Comparison of ENCODE assay signal across 10 mouse cellular contexts in genomic region chr17:5206731-5207130, GRCm38 (mm10).
DNase-seq lines count a peak whose midpoint lies in the region; ATAC-seq and TF ChIP-seq lines count a peak whose summit lies in the region.
"Had no signal": no experiment of that assay in that cellular context is flagged by ENCODE, and none has a peak within 500 bp of the region (broad histone marks: within the 10 kb centered on the region; RNA-seq: fewer than 3 reads in every experiment).

No protein-coding gene starts in this region.

- peak; percentile 83 for DNase-seq in kidney, adult 2 months
- no peak for DNase-seq in kidney, postnatal 10 days
- no peak for DNase-seq in embryonic facial prominence, embryonic 10.5 days (ENCODE audit: low spot score)
- DNase-seq in liver, embryonic 11.5 days (ENCODE audit: low spot score): no peak
- DNase-seq in retina, embryonic 14.5 days (ENCODE audit: low spot score): peak; percentile 66
- no peak for DNase-seq in thymus, postnatal 4 days
- no peak for DNase-seq in gastrocnemius, postnatal 4 days (ENCODE audit: low spot score in 2 of 2)
- DNase-seq in forebrain, postnatal 0 days: no peak
- DNase-seq: thymus, adult 2 months had no signal

- ATAC-seq in liver, embryonic 11.5 days (replicated peaks; ENCODE audit: low FRiP score): peak; percentile 47; the same call in 1 of the 2 replicates
- ATAC-seq in forebrain, postnatal 0 days: no peak

- H3K4me3 ChIP-seq in kidney, adult 2 months (ENCODE audit: insufficient read depth, low read depth, low read length): no peak overlapping the region
- no peak overlapping the region for H3K4me3 ChIP-seq in embryonic facial prominence, embryonic 10.5 days
- no peak overlapping the region for H3K4me3 ChIP-seq in liver, embryonic 11.5 days (ENCODE audit: low read depth, low read length)
- H3K4me3 ChIP-seq in forebrain, postnatal 0 days (ENCODE audit: low read depth, low read length): no peak overlapping the region
- H3K4me3 ChIP-seq: erythroblast, embryonic 14.5 days had no signal

- H3K27ac ChIP-seq in kidney, adult 2 months (ENCODE audit: insufficient read depth, low read depth, low read length): no peak overlapping the region
- H3K27ac ChIP-seq in embryonic facial prominence, embryonic 10.5 days (replicated peaks): 0 out of 2 replicates have a peak overlapping the region, but pooled peaks have one; percentile 24
- peak overlapping the region; percentile 64 for H3K27ac ChIP-seq in liver, embryonic 11.5 days (ENCODE audit: low read depth, low read length)
- no peak overlapping the region for H3K27ac ChIP-seq in forebrain, postnatal 0 days (ENCODE audit: low read depth, low read length)

- peaks cover 27% of the 10 kb centered on the region for H3K4me1 ChIP-seq in kidney, adult 2 months (ENCODE audit: control insufficient read depth, insufficient read depth, low read length)
- H3K4me1 ChIP-seq in embryonic facial prominence, embryonic 10.5 days: peaks cover 31% of the 10 kb centered on the region
- peaks cover 29% of the 10 kb centered on the region for H3K4me1 ChIP-seq in liver, embryonic 11.5 days (replicated peaks; ENCODE audit: control insufficient read depth, insufficient read depth, low read length)
- H3K4me1 ChIP-seq in forebrain, postnatal 0 days (ENCODE audit: insufficient read depth): peaks cover 39% of the 10 kb centered on the region

- no peaks in the 10 kb centered on the region for H3K36me3 ChIP-seq in kidney, adult 2 months (ENCODE audit: control insufficient read depth, insufficient read depth, low read length)
- H3K36me3 ChIP-seq in embryonic facial prominence, embryonic 10.5 days (replicated peaks): no peaks in the 10 kb centered on the region
- H3K36me3 ChIP-seq in liver, embryonic 11.5 days (ENCODE audit: control insufficient read depth, insufficient read depth, low read length): no peaks in the 10 kb centered on the region
- H3K36me3 ChIP-seq in forebrain, postnatal 0 days (ENCODE audit: insufficient read depth): no peaks in the 10 kb centered on the region

- no peaks in the 10 kb centered on the region for H3K9me3 ChIP-seq in embryonic facial prominence, embryonic 10.5 days
- H3K9me3 ChIP-seq in liver, embryonic 11.5 days (ENCODE audit: control insufficient read depth, low read length): no peaks in the 10 kb centered on the region
- H3K9me3 ChIP-seq in forebrain, postnatal 0 days (ENCODE audit: low read length): no peaks in the 10 kb centered on the region

- TF ChIP-seq POLR2A in kidney, adult 2 months (IDR thresholded peaks at IDR 0.05; ENCODE audit: low read depth, low read length): no peak

- no peak overlapping the region for H3K9ac ChIP-seq in liver, embryonic 11.5 days (ENCODE audit: low read depth, low read length)
- no peak overlapping the region for H3K9ac ChIP-seq in forebrain, postnatal 0 days

- no peak for TF ChIP-seq CTCF in kidney, adult 2 months (conservative IDR thresholded peaks at IDR 0.05; ENCODE audit: insufficient read depth, insufficient read length, low read depth, low read length)
- no peak for TF ChIP-seq CTCF in forebrain, postnatal 0 days (IDR thresholded peaks at IDR 0.05; ENCODE audit: low read depth)

- no peak overlapping the region for H3K4me2 ChIP-seq in liver, embryonic 11.5 days
- no peak overlapping the region for H3K4me2 ChIP-seq in forebrain, postnatal 0 days (ENCODE audit: low read depth)

- H3K27me3 ChIP-seq in kidney, adult 2 months (replicated peaks; ENCODE audit: control insufficient read depth, insufficient read depth, low read length): no peaks in the 10 kb centered on the region
- H3K27me3 ChIP-seq in embryonic facial prominence, embryonic 10.5 days (replicated peaks; ENCODE audit: low read depth, poor library complexity, severe bottlenecking): no peaks in the 10 kb centered on the region
- H3K27me3 ChIP-seq in liver, embryonic 11.5 days (replicated peaks; ENCODE audit: control insufficient read depth, insufficient read depth, low read length): no peaks in the 10 kb centered on the region
- H3K27me3 ChIP-seq in forebrain, postnatal 0 days (ENCODE audit: insufficient read depth, low read length): no peaks in the 10 kb centered on the region

- WGBS in kidney, adult 2 months: 44% methylated on average over 9 of the region's 9 CpGs
- WGBS in embryonic facial prominence, embryonic 10.5 days: 81% methylated on average over 9 of the region's 9 CpGs
- 57% methylated on average over 9 of the region's 9 CpGs for WGBS in liver, embryonic 11.5 days
- 26% methylated on average over 9 of the region's 9 CpGs for WGBS in forebrain, postnatal 0 days

Comparison
In these comparisons a context has a peak if more than half of its experiments do, and no peak if none do; other contexts are left out.
1. DNase-seq: peak in kidney, adult 2 months (single experiment) and retina, embryonic 14.5 days (single experiment); none in kidney, postnatal 10 days (single experiment), embryonic facial prominence, embryonic 10.5 days (single experiment), liver, embryonic 11.5 days (single experiment), thymus, postnatal 4 days (single experiment), gastrocnemius, postnatal 4 days (0 of 2) and forebrain, postnatal 0 days (single experiment).
2. H3K27ac ChIP-seq: peak in embryonic facial prominence, embryonic 10.5 days (single experiment) and liver, embryonic 11.5 days (single experiment); none in kidney, adult 2 months (single experiment) and forebrain, postnatal 0 days (single experiment).